Mouse (Mus musculus) kidney, embryonic 15.5 days (tissue): ENCODE results near the gene S100a2. TPM values are rescaled to one million over a fixed set of nuclear protein-coding genes. Genes with fewer than 3 reads are reported as not detected.
A peak's percentile ranks its signal among the peaks of the same experiment; 100 is the strongest.

Experiments
- ATAC-seq: fragments of 200-750 bp; cut with Nextera tagmentation; replicated peaks from 2 replicates; pipeline ENCODE4 v1.8.0; 2017; ENCODE audit warnings: moderate TSS enrichment; ENCODE audit not compliant: low FRiP score
- H3K27ac ChIP-seq: fragments of 300-500 bp; sonication (generic); 2 replicates; pipeline ENCODE4 v1.5.1; 2015; ENCODE audit warnings: mild to moderate bottlenecking, inconsistent platforms
- H3K27me3 ChIP-seq: fragments of 300-500 bp; sonication (generic); 2 replicates; pipeline ENCODE4 v1.6.1; 2015; ENCODE audit warnings: inconsistent platforms
- H3K36me3 ChIP-seq: fragments of 300-500 bp; sonication (generic); 2 replicates; pipeline ENCODE4 v1.6.1; 2015; ENCODE audit warnings: inconsistent platforms
- H3K4me1 ChIP-seq: fragments of 300-500 bp; sonication (generic); 2 replicates; pipeline ENCODE4 v1.6.1; 2015; ENCODE audit warnings: inconsistent platforms
- H3K4me2 ChIP-seq: fragments of 300-500 bp; sonication (generic); 2 replicates; pipeline ENCODE4 v1.6.1; 2015; ENCODE audit warnings: moderate library complexity, mild to moderate bottlenecking, inconsistent platforms
- H3K4me3 ChIP-seq: fragments of 300-500 bp; sonication (generic); replicated peaks from 2 replicates; pipeline ENCODE4 v1.5.1; 2015; ENCODE audit warnings: mild to moderate bottlenecking, inconsistent platforms
- H3K9ac ChIP-seq: fragments of 300-500 bp; sonication (generic); 2 replicates; pipeline ENCODE4 v1.6.1; 2015; ENCODE audit warnings: mild to moderate bottlenecking, inconsistent platforms
- H3K9me3 ChIP-seq: fragments of 300-500 bp; sonication (generic); replicated peaks from 2 replicates; pipeline ENCODE4 v1.6.1; 2016; ENCODE audit warnings: inconsistent platforms
- WGBS: fragments of 180-500 bp; shearing (Covaris S2); methylation state at CpG from one replicate; pipeline ENCODE4 v1.1.7; 2015; ENCODE audit warnings: mixed read lengths; 5-methylcytosine and 5-hydroxymethylcytosine counted together
- polyA plus RNA-seq: library from polyadenylated mRNA; unstranded; fragments of >200 nt; fragmentation: Nextera tagmentation; extraction: Ambion mirVana; gene quantifications from 2 replicates; pipeline ENCODE4 v1.2.1, GENCODE M21; 2015

The S100a2 gene
- polyA plus RNA-seq, 1 experiment from 2014 or later: not detected

DNA sequence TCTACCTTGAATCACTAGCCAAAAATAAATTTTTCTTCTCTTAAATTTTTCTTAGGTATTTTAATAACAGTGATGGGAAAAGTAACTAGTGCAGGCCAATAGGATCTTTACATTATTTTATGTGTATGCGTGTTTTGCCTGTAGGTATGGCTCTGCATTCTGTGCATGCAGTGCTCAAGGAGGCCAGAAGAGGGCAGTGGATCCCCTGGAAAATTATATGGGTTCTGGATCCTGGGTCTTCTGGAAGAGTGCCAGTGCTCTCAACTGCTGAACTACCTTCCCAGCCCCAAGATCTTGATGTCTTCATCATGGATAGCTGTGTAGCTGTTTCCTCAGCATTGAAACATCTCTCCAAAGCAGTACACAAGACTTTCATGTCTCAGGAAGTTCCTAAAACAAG, 7.9 kb upstream of the S100a2 start:
- no peak overlapping the region for H3K9ac ChIP-seq
- H3K4me1 ChIP-seq: peaks cover 17% of the 10 kb centered on the region; the same call in 1 of the 2 replicates
- H3K27me3 ChIP-seq: no peaks in the 10 kb centered on the region
- no peaks in the 10 kb centered on the region for H3K36me3 ChIP-seq
- 94% methylated on average over 1 of the region's 1 CpGs for WGBS
- no peak overlapping the region for H3K4me3 ChIP-seq
- H3K4me2 ChIP-seq: no peak overlapping the region
- no peak for ATAC-seq
- H3K9me3 ChIP-seq: no peaks in the 10 kb centered on the region
- no peak overlapping the region for H3K27ac ChIP-seq

DNA sequence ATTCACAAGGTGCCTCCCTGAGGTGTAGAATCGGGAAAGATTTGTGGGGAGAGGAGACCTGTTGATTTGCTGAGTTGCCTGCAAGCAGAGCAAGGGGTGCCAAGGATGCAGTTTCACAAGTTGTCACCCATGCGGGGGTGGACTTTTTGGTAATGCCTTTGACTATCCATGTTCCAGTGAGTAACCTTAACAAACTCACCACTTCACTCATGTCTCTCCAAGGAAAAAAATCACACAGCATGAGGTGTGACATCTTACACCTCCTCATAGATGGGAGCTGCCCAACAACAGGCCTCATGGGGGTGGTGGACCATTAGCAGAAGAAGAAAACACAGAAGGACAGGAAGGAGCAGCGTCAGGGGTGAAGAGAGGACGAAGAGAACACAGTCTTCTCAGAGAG, 7.5 kb upstream of the S100a2 start:
- H3K9me3 ChIP-seq: no peaks in the 10 kb centered on the region
- H3K27me3 ChIP-seq: no peaks in the 10 kb centered on the region
- no peak overlapping the region for H3K27ac ChIP-seq
- H3K9ac ChIP-seq: no peak overlapping the region
- H3K4me2 ChIP-seq: no peak overlapping the region
- WGBS: 75% methylated on average over 4 of the region's 4 CpGs
- no peaks in the 10 kb centered on the region for H3K36me3 ChIP-seq
- peaks cover 19% of the 10 kb centered on the region; the same call in 1 of the 2 replicates for H3K4me1 ChIP-seq
- no peak overlapping the region for H3K4me3 ChIP-seq
- no peak for ATAC-seq

GRCm38 (mm10) chr3:90583893-90584292, 6.2 kb upstream of the S100a2 start:
- peaks cover 19% of the 10 kb centered on the region; the same call in 1 of the 2 replicates for H3K4me1 ChIP-seq
- H3K36me3 ChIP-seq: no peaks in the 10 kb centered on the region
- ATAC-seq: no peak
- no peak overlapping the region for H3K4me2 ChIP-seq
- H3K9me3 ChIP-seq: no peaks in the 10 kb centered on the region
- no peak overlapping the region for H3K27ac ChIP-seq
- no peak overlapping the region for H3K9ac ChIP-seq
- WGBS: 42% methylated on average over 3 of the region's 3 CpGs
- H3K27me3 ChIP-seq: no peaks in the 10 kb centered on the region
- no peak overlapping the region for H3K4me3 ChIP-seq

DNA sequence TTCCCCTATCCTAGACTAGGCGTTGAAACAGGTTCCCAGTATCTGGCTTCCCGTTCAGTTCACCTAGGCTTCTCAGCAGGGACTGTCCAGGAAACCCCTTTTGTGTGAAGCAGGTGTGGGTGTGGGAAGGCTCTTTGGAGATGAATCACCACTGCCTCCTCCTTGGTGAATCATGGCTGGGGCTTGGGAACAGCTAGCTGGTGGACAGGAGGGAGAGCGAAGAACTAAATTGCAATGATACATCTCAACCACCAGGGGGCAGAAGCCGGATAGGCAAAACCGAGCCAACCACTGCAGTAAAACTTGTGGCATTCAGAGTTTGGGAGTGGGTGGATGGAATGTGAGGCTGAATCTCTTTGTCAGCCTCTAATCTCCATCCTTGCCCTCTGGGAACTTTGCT, 4.5 kb upstream of the S100a2 start:
- H3K4me1 ChIP-seq: peaks cover 15% of the 10 kb centered on the region; the same call in 1 of the 2 replicates
- ATAC-seq: peak; percentile 36; the same call in 1 of the 2 replicates
- H3K27me3 ChIP-seq: no peaks in the 10 kb centered on the region
- no peak overlapping the region for H3K27ac ChIP-seq
- whole genome bisulfite sequencing: 33% methylated on average over 5 of the region's 5 CpGs
- H3K36me3 ChIP-seq: no peaks in the 10 kb centered on the region
- no peak overlapping the region for H3K4me2 ChIP-seq
- no peak overlapping the region for H3K4me3 ChIP-seq
- H3K9me3 ChIP-seq: no peaks in the 10 kb centered on the region
- H3K9ac ChIP-seq: no peak overlapping the region

DNA sequence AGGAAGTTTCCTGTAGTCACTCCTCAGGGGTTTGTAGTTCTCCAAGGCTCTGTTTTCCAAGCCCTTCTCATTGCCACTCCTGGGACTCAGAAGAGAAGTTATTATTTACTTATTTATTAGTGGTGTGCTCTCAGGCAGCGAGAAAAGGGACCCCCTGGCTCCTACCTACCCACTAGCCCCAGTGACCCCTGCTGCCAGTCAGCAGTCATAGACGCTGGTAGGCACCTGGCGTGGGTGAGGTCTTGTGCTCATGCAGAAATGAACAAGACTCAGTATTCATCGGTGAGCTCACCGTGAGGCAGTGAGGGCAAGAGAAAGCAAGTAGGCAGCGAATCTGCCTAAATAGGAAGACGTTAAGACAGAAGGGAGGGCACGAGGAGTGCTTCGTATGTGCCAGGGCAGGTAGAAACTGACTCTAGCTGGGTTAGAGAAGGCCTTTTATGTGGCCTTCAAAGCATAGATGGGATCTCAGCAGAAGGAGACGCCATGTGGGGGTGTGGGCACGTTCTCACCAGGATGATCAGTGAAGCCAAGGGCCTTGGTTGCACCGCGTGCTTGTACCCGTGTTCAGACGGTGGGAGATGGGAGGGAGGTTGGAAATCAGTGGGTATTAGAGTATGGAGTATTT, 3.9 kb upstream of the S100a2 start:
- 86% methylated on average over 15 of the region's 15 CpGs for WGBS

DNA sequence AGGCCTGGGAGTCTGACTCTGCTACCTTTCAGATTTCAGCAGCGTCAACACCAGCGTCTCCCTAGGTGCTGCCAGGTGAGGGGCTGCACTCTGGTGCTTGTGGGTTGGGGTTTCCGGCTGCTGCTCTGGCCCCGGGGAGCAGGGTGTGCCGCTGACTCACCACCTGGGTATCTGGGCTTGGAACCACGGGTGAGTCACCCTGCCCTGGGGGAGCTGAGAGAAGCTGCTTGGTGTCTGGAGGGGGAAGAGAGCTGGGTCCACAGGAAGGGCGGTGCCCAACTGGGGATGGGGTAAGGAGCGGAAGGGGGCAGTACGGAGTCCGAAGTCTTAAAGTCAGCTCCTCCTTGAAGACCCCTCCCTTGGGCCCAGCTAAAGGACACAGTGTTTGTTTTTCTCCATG, 3.1 kb upstream of the S100a2 start:
- no peaks in the 10 kb centered on the region for H3K9me3 ChIP-seq
- H3K4me2 ChIP-seq: no peak overlapping the region
- peaks cover 15% of the 10 kb centered on the region; the same call in 1 of the 2 replicates for H3K4me1 ChIP-seq
- WGBS: 59% methylated on average over 10 of the region's 10 CpGs
- no peak overlapping the region for H3K9ac ChIP-seq
- H3K4me3 ChIP-seq: no peak overlapping the region
- H3K27me3 ChIP-seq: no peaks in the 10 kb centered on the region
- ATAC-seq: peak; percentile 28; the same call in 1 of the 2 replicates
- peak overlapping the region; percentile 58 for H3K27ac ChIP-seq
- no peaks in the 10 kb centered on the region for H3K36me3 ChIP-seq

More for the DNA sequence above, 3.9 kb upstream of the S100a2 start:
- H3K4me2 ChIP-seq: no peak overlapping the region
- no peaks in the 10 kb centered on the region for H3K27me3 ChIP-seq
- no peaks in the 10 kb centered on the region for H3K36me3 ChIP-seq
- H3K9ac ChIP-seq: no peak overlapping the region
- H3K9me3 ChIP-seq: no peaks in the 10 kb centered on the region
- H3K4me1 ChIP-seq: peaks cover 15% of the 10 kb centered on the region; the same call in 1 of the 2 replicates
- no peak for ATAC-seq
- H3K4me3 ChIP-seq: no peak overlapping the region
- no peak overlapping the region for H3K27ac ChIP-seq

DNA sequence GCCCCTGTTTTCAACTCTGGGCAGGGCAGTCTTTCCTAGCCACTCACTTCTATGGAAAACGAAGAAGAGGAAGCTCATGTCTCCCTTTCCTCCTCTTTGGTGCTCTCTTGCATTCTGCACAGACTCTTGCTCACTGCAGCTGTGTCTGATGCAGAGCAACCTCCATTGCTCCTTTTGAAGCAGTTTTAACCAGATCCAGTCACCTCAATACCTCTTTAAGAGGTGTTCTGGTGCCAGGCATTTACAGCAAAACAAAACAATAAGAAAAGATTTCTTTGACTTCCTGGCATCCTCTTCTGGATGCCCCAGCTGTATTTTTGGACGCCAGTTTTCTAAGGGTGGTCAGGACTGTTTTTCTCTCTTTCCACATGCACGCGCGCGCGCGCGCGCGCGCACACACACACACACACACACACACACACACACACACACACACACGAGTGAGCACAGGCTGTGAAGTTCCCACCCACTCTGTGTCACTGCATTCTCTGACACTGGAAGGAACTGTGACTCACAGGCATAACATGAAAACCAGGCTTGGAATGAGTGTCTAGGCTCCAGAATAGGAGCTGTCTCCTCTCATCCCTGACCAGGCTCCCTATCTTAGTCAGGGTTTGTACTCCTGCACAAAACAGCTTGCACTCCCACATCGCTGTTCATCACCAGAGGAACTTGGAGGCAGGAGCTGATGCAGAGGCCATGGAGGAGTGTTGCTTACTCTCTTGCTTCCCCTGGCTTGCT, 2.5 kb upstream of the S100a2 start:
- 85% methylated on average over 14 of the region's 14 CpGs for WGBS
- Histone ChIP-seq H3K4me3 (no peak overlapping the region), H3K4me2 (no peak overlapping the region)

GRCm38 (mm10) chr3:90589390-90589789, 657 bp upstream of the S100a2 start:
- 80% methylated on average over 6 of the region's 6 CpGs for WGBS
- Histone ChIP-seq H3K36me3 (no peaks in the 10 kb centered on the region), H3K9ac (no peak overlapping the region), H3K27ac (no peak overlapping the region), H3K4me1 (peaks cover 10% of the 10 kb centered on the region; the same call in 1 of the 2 replicates), H3K9me3 (0 out of 2 replicates have a peak, but pooled peaks cover 2% of the 10 kb centered on the region), H3K4me2 (no peak overlapping the region), H3K4me3 (no peak overlapping the region), H3K27me3 (no peaks in the 10 kb centered on the region)
- no peak for ATAC-seq

More for the DNA sequence above, 2.5 kb upstream of the S100a2 start:
- H3K27me3 ChIP-seq: no peaks in the 10 kb centered on the region
- H3K4me1 ChIP-seq: peaks cover 15% of the 10 kb centered on the region; the same call in 1 of the 2 replicates
- H3K9me3 ChIP-seq: no peaks in the 10 kb centered on the region
- no peak for ATAC-seq
- no peaks in the 10 kb centered on the region for H3K36me3 ChIP-seq
- peak overlapping the region; percentile 58; the same call in 1 of the 2 replicates for H3K27ac ChIP-seq
- H3K9ac ChIP-seq: no peak overlapping the region

GRCm38 (mm10) chr3:90594466-90594865, 4.4 kb downstream of the S100a2 start:
- 0 out of 2 replicates have a peak, but pooled peaks cover 2% of the 10 kb centered on the region for H3K9me3 ChIP-seq
- no peak overlapping the region for H3K9ac ChIP-seq
- peaks cover 6% of the 10 kb centered on the region; the same call in 1 of the 2 replicates for H3K4me1 ChIP-seq
- H3K4me2 ChIP-seq: no peak overlapping the region
- WGBS: 49% methylated on average over 1 of the region's 1 CpGs
- H3K4me3 ChIP-seq: no peak overlapping the region
- ATAC-seq: no peak
- no peaks in the 10 kb centered on the region for H3K27me3 ChIP-seq
- no peaks in the 10 kb centered on the region for H3K36me3 ChIP-seq
- H3K27ac ChIP-seq: no peak overlapping the region

- Histone ChIP-seq H3K27ac (no peak overlapping the region), H3K4me1 (peaks cover 8% of the 10 kb centered on the region; the same call in 1 of the 2 replicates), H3K4me2 (no peak overlapping the region), H3K9ac (no peak overlapping the region), H3K4me3 (no peak overlapping the region), H3K9me3 (0 out of 2 replicates have a peak, but pooled peaks cover 2% of the 10 kb centered on the region), H3K36me3 (no peaks in the 10 kb centered on the region), H3K27me3 (no peaks in the 10 kb centered on the region)
- 72% methylated on average over 5 of the region's 5 CpGs for WGBS
- ATAC-seq: no peak
Observed at GRCm38 (mm10) chr3:90595556-90595955, 5.5 kb downstream of the S100a2 start.

GRCm38 (mm10) chr3:90596810-90597209, 6.8 kb downstream of the S100a2 start:
- H3K27me3 ChIP-seq: no peaks in the 10 kb centered on the region
- H3K9ac ChIP-seq: no peak overlapping the region
- peaks cover 8% of the 10 kb centered on the region; the same call in 1 of the 2 replicates for H3K4me1 ChIP-seq
- no peak overlapping the region for H3K4me3 ChIP-seq
- 81% methylated on average over 6 of the region's 6 CpGs for WGBS
- 0 out of 2 replicates have a peak, but pooled peaks cover 2% of the 10 kb centered on the region for H3K9me3 ChIP-seq
- ATAC-seq: no peak
- no peak overlapping the region for H3K27ac ChIP-seq
- H3K36me3 ChIP-seq: no peaks in the 10 kb centered on the region
- H3K4me2 ChIP-seq: no peak overlapping the region

DNA sequence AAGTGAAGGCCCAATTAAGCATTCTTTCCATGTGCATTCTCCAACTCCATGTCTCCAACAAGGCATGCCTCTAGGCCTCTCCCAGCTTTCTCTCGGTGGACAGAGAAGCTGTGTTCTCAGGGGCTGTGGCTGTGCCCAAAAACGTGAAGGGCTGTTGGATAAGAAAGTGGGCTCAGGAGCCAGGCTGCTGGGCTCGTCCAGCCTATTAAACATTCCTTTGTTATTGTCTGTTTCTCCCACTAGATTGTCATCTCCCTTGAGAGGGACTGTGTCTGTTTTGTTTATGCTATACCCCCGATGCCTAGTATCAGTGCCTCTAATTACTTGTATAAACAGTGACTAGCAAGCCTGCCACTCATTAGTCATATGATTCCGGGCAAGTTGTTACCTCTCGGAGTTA, 7.7 kb downstream of the S100a2 start:
- Histone ChIP-seq H3K9me3 (0 out of 2 replicates have a peak, but pooled peaks cover 2% of the 10 kb centered on the region), H3K27me3 (no peaks in the 10 kb centered on the region), H3K4me1 (peaks cover 8% of the 10 kb centered on the region; the same call in 1 of the 2 replicates), H3K27ac (no peak overlapping the region), H3K36me3 (no peaks in the 10 kb centered on the region), H3K4me2 (no peak overlapping the region), H3K4me3 (no peak overlapping the region), H3K9ac (no peak overlapping the region)
- no peak for ATAC-seq
- 38% methylated on average over 6 of the region's 6 CpGs for WGBS
